Mouse (Mus musculus): ENCODE data around the gene Zscan21. TPM values are rescaled to one million over a fixed set of nuclear protein-coding genes. Genes with fewer than 3 reads are reported as not detected.
A peak's percentile ranks its signal among the peaks of the same experiment; 100 is the strongest.

Gene Zscan21
- polyA plus RNA-seq, 1 experiment from 2014 or later, result 40.0 TPM

DNA sequence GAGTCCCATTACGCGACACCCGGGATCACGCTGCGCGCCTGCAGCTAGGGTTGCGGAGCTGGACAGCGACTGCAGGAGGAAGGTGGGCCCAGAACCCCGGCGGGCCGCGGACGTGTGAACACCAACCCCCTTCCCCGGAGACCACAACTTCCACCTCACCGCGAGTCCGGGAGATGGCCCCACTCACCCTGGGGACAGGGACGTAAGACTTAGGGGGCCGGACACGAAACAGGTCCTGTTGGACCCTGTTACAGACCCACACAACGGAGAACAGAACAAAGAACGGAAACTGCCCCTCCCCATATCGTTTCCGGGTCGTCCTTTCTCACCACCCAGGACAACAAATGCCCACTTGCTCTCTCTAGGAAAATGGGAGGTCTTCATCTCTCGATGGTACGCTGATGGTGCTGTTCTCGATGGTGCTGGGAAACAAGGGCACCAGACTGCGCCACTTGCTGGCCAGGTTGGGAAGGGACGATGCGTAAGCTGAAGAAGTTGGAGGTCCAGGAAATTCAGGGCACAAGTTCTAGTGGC lies 38.8 kb downstream of the Zscan21 start, which contains the start of gene Zfp113:
TSS of gene Zfp113 (minus strand) at position 302 of the 534 bp plus-strand sequence.
- Histone ChIP-seq H3K27me3 (ENCODE audit: control insufficient read depth, insufficient read depth, low read length) (no peaks in the 10 kb centered on the region), H3K4me2 (ENCODE audit: low read length) (peak within 1 kb of the TSS; percentile 83), H3K4me3 (ENCODE audit: control insufficient read depth in 1 of 2, insufficient read depth in 1 of 2, low read depth in 1 of 2, low read length in 2 of 2) (peak within 1 kb of the TSS; percentile 62 to 69), H3K9me3 (ENCODE audit: control insufficient read depth, low read length) (no peaks in the 10 kb centered on the region), H3K4me1 (ENCODE audit: control insufficient read depth in 2 of 2, insufficient read depth in 2 of 2, low read length in 2 of 2) (peaks cover 0 to 7% of the 10 kb centered on the region in 2 experiments; a peak in 1 of 4 replicates), H3K27ac (replicated peaks in 1 of 2; ENCODE audit: control insufficient read depth in 1 of 2, insufficient read depth in 1 of 2, low read depth in 2 of 2, low read length in 2 of 2) (peak within 1 kb of the TSS; percentile 91 to 92), H3K9ac (ENCODE audit: low read length) (peak within 1 kb of the TSS; percentile 94), H3K36me3 (ENCODE audit: control insufficient read depth, insufficient read depth, low read length) (peaks cover 24% of the 10 kb centered on the region)
- peak; percentile 93 for ATAC-seq (ENCODE audit: insufficient number of reproducible peaks, insufficient read depth, low FRiP score, low read depth)
- under 1% methylated on average over 31 of the region's 31 CpGs for WGBS

DNA sequence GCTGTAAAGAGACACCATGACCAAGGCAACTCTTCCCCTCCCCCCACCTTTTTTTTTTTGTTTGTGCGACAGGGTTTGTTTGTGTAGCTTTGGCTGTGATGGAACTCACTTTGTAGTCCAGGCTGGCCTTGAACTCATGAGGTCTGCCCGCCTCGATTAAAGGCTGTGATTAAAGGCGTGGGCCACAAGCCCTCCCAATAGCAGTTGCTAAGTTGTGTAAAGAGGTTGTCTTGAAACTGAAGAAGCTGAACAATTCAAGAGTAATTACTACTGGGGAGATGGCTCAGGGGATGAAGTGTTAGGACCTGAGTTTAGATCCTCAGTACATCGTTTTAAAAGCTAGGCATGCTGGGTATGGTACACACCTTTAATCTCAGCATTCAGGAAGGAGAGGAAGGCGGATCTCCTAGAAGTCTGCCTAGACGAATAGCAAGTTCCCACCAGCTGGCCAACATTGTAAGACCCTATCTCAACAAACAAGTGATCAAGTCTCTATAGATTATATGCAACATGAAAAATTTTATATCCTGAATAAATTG lies 43.6 kb downstream of the Zscan21 start:
- peaks cover 0 to 13% of the 10 kb centered on the region in 2 experiments; a peak in 2 of 4 replicates for H3K4me1 ChIP-seq (ENCODE audit: control insufficient read depth in 2 of 2, insufficient read depth in 2 of 2, low read length in 2 of 2)
- peak overlapping the region in 1 of 2 experiments; percentile 63; a peak in 3 of 4 replicates for H3K4me3 ChIP-seq (ENCODE audit: control insufficient read depth in 1 of 2, insufficient read depth in 1 of 2, low read depth in 1 of 2, low read length in 2 of 2)
- 0 out of 4 replicates have a peak overlapping the region, but pooled peaks of 1 of the 2 experiments have one; percentile 56 for H3K27ac ChIP-seq (replicated peaks in 1 of 2; ENCODE audit: control insufficient read depth in 1 of 2, insufficient read depth in 1 of 2, low read depth in 2 of 2, low read length in 2 of 2)
- H3K9me3 ChIP-seq (ENCODE audit: control insufficient read depth, low read length), result no peaks in the 10 kb centered on the region
- no peaks in the 10 kb centered on the region for H3K27me3 ChIP-seq (ENCODE audit: control insufficient read depth, insufficient read depth, low read length)
- H3K9ac ChIP-seq (ENCODE audit: low read length), result peak overlapping the region; percentile 76
- no peak for ATAC-seq (ENCODE audit: insufficient number of reproducible peaks, insufficient read depth, low FRiP score, low read depth)
- peaks cover 33% of the 10 kb centered on the region for H3K36me3 ChIP-seq (ENCODE audit: control insufficient read depth, insufficient read depth, low read length)
- 67% methylated on average over 7 of the region's 7 CpGs for WGBS
- H3K4me2 ChIP-seq (ENCODE audit: low read length), result peak overlapping the region; percentile 80

DNA sequence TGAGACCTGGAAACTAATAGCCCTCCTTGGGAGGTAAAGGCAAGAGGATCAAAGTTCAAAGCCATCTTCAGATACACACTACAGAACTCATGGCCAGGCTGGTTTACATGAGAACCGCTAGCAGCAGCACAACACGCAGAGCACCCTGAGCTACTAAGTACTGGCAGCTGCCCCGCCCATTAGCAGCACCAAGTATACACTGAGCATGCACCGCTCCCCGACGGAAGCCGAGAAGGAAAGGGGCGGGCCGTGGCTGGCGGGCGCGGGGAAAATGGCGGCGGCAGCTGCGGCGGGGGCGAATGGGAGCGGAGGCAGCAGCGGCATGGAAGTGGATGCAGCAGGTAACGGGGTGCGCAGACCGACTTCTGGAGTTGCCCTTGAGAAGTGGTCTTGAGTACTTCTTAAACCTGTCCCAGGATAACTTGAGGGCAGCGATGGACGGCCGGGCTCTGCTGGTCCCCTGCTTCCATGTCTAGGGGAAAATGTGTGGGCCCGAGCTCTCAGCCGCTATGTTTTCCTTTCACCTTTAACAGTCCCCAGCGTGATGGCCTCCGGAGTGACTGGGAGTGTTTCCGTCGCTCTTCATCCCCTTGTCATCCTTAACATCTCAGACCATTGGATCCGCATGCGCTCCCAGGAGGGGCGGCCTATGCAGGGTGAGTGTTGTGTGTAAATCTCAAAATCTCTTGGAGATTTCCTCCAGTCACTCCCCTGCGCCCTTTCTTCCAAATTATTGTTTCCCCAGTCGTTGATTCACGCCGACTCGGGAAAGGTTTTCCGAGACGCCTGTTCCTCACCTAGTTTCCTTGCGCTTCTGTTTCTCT lies 44.4 kb downstream of the Zscan21 start, which contains the start of gene Cops6:
TSS of gene Cops6 (plus strand) at position 230 of the 824 bp plus-strand sequence.
- H3K36me3 ChIP-seq (ENCODE audit: control insufficient read depth, insufficient read depth, low read length), result peaks cover 40% of the 10 kb centered on the region
- H3K27me3 ChIP-seq (ENCODE audit: control insufficient read depth, insufficient read depth, low read length), result no peaks in the 10 kb centered on the region
- peak; percentile 90 for ATAC-seq (ENCODE audit: insufficient number of reproducible peaks, insufficient read depth, low FRiP score, low read depth)
- H3K4me2 ChIP-seq (ENCODE audit: low read length), result peak within 1 kb of the TSS; percentile 80
- peak within 1 kb of the TSS; percentile 76 for H3K9ac ChIP-seq (ENCODE audit: low read length)
- peak within 1 kb of the TSS; percentile 56 to 74 for H3K27ac ChIP-seq (replicated peaks in 1 of 2; ENCODE audit: control insufficient read depth in 1 of 2, insufficient read depth in 1 of 2, low read depth in 2 of 2, low read length in 2 of 2)
- no peaks in the 10 kb centered on the region for H3K9me3 ChIP-seq (ENCODE audit: control insufficient read depth, low read length)
- WGBS, result under 1% methylated on average over 42 of the region's 42 CpGs
- H3K4me1 ChIP-seq (ENCODE audit: control insufficient read depth in 2 of 2, insufficient read depth in 2 of 2, low read length in 2 of 2), result peaks cover 0 to 13% of the 10 kb centered on the region in 2 experiments; a peak in 2 of 4 replicates
- peak within 1 kb of the TSS; percentile 63 to 92 for H3K4me3 ChIP-seq (ENCODE audit: control insufficient read depth in 1 of 2, insufficient read depth in 1 of 2, low read depth in 1 of 2, low read length in 2 of 2)

DNA sequence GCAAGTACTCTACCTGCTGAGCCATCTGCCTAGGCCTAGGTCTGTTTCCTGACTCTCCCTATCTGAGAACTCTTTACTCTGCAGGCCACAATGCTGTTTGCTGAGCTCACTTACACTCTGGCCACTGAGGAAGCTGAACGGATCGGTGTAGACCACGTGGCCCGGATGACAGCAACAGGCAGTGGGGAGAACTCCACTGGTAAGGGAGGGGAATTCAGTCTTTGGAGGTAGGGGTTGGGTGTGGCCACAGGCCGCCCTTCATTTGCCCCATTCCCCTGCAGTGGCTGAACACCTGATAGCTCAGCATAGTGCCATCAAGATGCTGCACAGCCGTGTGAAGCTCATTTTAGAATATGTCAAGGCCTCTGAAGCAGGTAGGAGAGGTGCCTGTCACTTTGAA lies 46.3 kb downstream of the Zscan21 start:
- H3K9ac ChIP-seq (ENCODE audit: low read length), result no peak overlapping the region
- H3K27ac ChIP-seq (replicated peaks in 1 of 2; ENCODE audit: control insufficient read depth in 1 of 2, insufficient read depth in 1 of 2, low read depth in 2 of 2, low read length in 2 of 2), result no peak overlapping the region
- no peak overlapping the region for H3K4me2 ChIP-seq (ENCODE audit: low read length)
- H3K27me3 ChIP-seq (ENCODE audit: control insufficient read depth, insufficient read depth, low read length), result no peaks in the 10 kb centered on the region
- H3K36me3 ChIP-seq (ENCODE audit: control insufficient read depth, insufficient read depth, low read length), result peaks cover 60% of the 10 kb centered on the region
- 75% methylated on average over 6 of the region's 6 CpGs for WGBS
- H3K4me1 ChIP-seq (ENCODE audit: control insufficient read depth in 2 of 2, insufficient read depth in 2 of 2, low read length in 2 of 2), result peaks cover 0 to 13% of the 10 kb centered on the region in 2 experiments; a peak in 2 of 4 replicates
- no peaks in the 10 kb centered on the region for H3K9me3 ChIP-seq (ENCODE audit: control insufficient read depth, low read length)
- no peak for ATAC-seq (ENCODE audit: insufficient number of reproducible peaks, insufficient read depth, low FRiP score, low read depth)
- H3K4me3 ChIP-seq (ENCODE audit: control insufficient read depth in 1 of 2, insufficient read depth in 1 of 2, low read depth in 1 of 2, low read length in 2 of 2), result no peak overlapping the region

DNA sequence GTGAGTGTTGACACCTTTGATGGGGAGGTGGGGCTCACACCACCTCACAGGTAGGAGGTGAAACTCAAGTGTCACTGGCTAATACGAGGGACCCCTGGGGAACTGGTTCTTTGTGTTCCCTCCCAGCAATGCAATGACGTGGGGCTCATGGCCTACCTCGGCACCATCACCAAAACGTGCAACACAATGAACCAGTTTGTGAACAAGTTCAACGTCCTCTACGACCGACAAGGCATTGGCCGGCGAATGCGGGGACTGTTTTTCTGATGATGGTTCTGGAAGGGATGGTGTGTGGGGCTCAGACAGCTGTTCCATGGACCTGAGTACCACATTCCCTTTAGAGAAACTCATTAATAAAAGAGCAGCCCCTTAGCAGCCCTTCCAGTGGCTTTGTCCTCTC lies 46.9 kb downstream of the Zscan21 start:
- Histone ChIP-seq H3K27me3 (ENCODE audit: control insufficient read depth, insufficient read depth, low read length) (no peaks in the 10 kb centered on the region), H3K4me1 (ENCODE audit: control insufficient read depth in 2 of 2, insufficient read depth in 2 of 2, low read length in 2 of 2) (peaks cover 0 to 13% of the 10 kb centered on the region in 2 experiments; a peak in 2 of 4 replicates), H3K27ac (replicated peaks in 1 of 2; ENCODE audit: control insufficient read depth in 1 of 2, insufficient read depth in 1 of 2, low read depth in 2 of 2, low read length in 2 of 2) (no peak overlapping the region), H3K9me3 (ENCODE audit: control insufficient read depth, low read length) (no peaks in the 10 kb centered on the region), H3K36me3 (ENCODE audit: control insufficient read depth, insufficient read depth, low read length) (peaks cover 66% of the 10 kb centered on the region), H3K4me3 (ENCODE audit: control insufficient read depth in 1 of 2, insufficient read depth in 1 of 2, low read depth in 1 of 2, low read length in 2 of 2) (no peak overlapping the region), H3K4me2 (ENCODE audit: low read length) (no peak overlapping the region), H3K9ac (ENCODE audit: low read length) (no peak overlapping the region)
- no peak for ATAC-seq (ENCODE audit: insufficient number of reproducible peaks, insufficient read depth, low FRiP score, low read depth)
- WGBS, result 78% methylated on average over 10 of the region's 10 CpGs

DNA sequence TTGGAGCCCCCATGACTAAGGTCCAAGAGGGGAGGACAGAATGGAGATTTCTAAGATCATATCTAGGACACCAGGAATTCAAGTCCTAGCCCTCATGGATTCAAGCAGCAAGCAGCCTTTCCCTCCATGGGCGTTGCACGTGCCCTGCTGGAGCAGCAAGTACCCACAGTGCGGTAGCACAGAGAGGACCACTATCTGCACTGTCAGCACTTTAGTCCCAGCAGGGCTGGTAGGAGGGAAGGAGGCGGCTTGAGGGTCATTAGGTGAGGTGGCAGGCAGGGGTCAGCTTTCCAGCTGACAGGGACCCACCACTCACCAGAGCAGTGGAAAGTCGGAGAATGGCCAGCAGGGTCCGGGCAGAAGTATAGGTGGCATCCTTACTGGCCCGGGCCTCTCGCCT lies 48.9 kb downstream of the Zscan21 start:
- Histone ChIP-seq H3K4me2 (ENCODE audit: low read length) (no peak overlapping the region), H3K4me3 (ENCODE audit: control insufficient read depth in 1 of 2, insufficient read depth in 1 of 2, low read depth in 1 of 2, low read length in 2 of 2) (no peak overlapping the region), H3K4me1 (ENCODE audit: control insufficient read depth in 2 of 2, insufficient read depth in 2 of 2, low read length in 2 of 2) (peaks cover 0 to 17% of the 10 kb centered on the region in 2 experiments; a peak in 2 of 4 replicates), H3K36me3 (ENCODE audit: control insufficient read depth, insufficient read depth, low read length) (peaks cover 79% of the 10 kb centered on the region), H3K27me3 (ENCODE audit: control insufficient read depth, insufficient read depth, low read length) (no peaks in the 10 kb centered on the region), H3K9me3 (ENCODE audit: control insufficient read depth, low read length) (no peaks in the 10 kb centered on the region), H3K27ac (replicated peaks in 1 of 2; ENCODE audit: control insufficient read depth in 1 of 2, insufficient read depth in 1 of 2, low read depth in 2 of 2, low read length in 2 of 2) (no peak overlapping the region), H3K9ac (ENCODE audit: low read length) (no peak overlapping the region)
- 72% methylated on average over 8 of the region's 8 CpGs for WGBS
- no peak for ATAC-seq (ENCODE audit: insufficient number of reproducible peaks, insufficient read depth, low FRiP score, low read depth)

DNA sequence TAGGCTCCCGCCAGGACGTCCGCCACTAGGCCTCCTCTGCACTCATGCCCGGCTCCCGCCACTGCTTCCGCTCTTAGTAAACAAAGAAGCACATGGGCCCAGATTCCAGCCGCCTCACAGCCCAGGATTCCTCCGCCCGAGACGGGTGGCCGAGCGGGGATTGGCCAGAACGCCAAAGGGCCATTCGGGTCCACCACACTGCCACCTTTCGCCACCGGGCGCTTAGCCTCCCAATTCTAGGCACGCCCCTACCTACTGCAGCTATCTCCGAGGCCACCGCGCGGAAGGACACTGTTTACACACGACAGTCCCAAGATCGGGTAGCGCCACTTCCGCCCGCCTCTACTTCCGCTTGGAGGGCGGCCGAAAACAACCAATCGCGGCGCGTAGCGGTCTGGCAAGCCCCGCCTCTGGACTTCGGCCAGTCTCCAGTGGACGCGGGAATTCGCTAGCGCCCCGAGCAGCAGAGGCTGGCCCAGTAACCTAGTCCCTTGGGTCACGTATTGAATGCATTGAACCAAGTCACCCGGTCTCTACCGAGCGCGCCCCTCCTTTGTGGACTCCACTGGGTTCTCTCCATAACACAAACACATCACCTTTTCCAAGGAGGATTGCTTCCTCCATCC lies 54.3 kb downstream of the Zscan21 start:
- WGBS, result under 1% methylated on average over 47 of the region's 47 CpGs
- ATAC-seq (ENCODE audit: insufficient number of reproducible peaks, insufficient read depth, low FRiP score, low read depth), result peak; percentile 87
- Histone ChIP-seq H3K27ac (replicated peaks in 1 of 2; ENCODE audit: control insufficient read depth in 1 of 2, insufficient read depth in 1 of 2, low read depth in 2 of 2, low read length in 2 of 2) (peak overlapping the region; percentile 89 to 90), H3K9ac (ENCODE audit: low read length) (peak overlapping the region; percentile 84), H3K27me3 (ENCODE audit: control insufficient read depth, insufficient read depth, low read length) (no peaks in the 10 kb centered on the region), H3K9me3 (ENCODE audit: control insufficient read depth, low read length) (no peaks in the 10 kb centered on the region), H3K4me3 (ENCODE audit: control insufficient read depth in 1 of 2, insufficient read depth in 1 of 2, low read depth in 1 of 2, low read length in 2 of 2) (peak overlapping the region; percentile 63 to 75), H3K4me1 (ENCODE audit: control insufficient read depth in 2 of 2, insufficient read depth in 2 of 2, low read length in 2 of 2) (peaks cover 3 to 17% of the 10 kb centered on the region in 2 experiments; a peak in 3 of 4 replicates), H3K4me2 (ENCODE audit: low read length) (peak overlapping the region; percentile 94), H3K36me3 (ENCODE audit: control insufficient read depth, insufficient read depth, low read length) (peaks cover 62% of the 10 kb centered on the region)

All from heart, embryonic 14.5 days (tissue).